Mouse (Mus musculus) ES-E14 (cell line): ENCODE data around the gene Rps3.

Experiments
- CHD2 ChIP-seq: IDR thresholded peaks from 2 replicates; pipeline ENCODE4 v1.6.1; 2014; ENCODE audit warnings: mild to moderate bottlenecking, low read depth, low read length, inconsistent platforms
- HCFC1 ChIP-seq: IDR thresholded peaks from 2 replicates; pipeline ENCODE4 v1.6.1; 2012; ENCODE audit warnings: low read length, inconsistent platforms, borderline replicate concordance; ENCODE audit not compliant: insufficient read depth
- MAFK ChIP-seq: IDR thresholded peaks from 2 replicates; pipeline ENCODE4 v1.6.1; 2014; ENCODE audit warnings: mild to moderate bottlenecking, low read depth, low read length, inconsistent platforms; ENCODE audit not compliant: insufficient read depth
- ZC3H11A ChIP-seq: IDR thresholded peaks from 2 replicates; pipeline ENCODE4 v1.6.1; 2012; ENCODE audit warnings: low read depth, mild to moderate bottlenecking, inconsistent platforms, low read length, borderline replicate concordance
- ZNF384 ChIP-seq: IDR thresholded peaks from 2 replicates; pipeline ENCODE4 v1.6.1; 2012; ENCODE audit warnings: low read depth, low read length, inconsistent platforms

DNA sequence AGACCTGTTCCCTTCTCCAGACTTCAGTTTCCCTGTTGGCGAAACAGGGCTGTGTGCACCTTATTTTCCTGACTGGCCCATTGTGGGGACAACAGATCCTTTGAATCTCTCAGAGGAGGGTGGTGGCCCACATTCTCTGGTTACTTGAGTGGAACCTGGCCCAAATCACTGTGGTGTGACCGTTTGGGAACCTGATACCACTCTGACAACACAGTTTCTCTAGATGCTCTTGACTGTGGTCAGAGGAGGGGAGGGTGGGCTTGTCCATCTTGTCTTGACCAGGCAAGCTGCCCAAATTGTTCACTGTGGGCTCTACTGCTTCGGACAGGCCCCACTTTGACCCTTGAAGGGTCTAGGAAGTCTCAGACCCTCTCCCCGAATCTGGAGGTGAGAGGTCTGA lies 29.5 kb downstream of the Rps3 start:
- TF ChIP-seq ZNF384, result no peak
- no peak for TF ChIP-seq ZC3H11A
- no peak for TF ChIP-seq MAFK
- no peak for TF ChIP-seq HCFC1
- TF ChIP-seq CHD2, result no peak
